Mouse (Mus musculus): ENCODE results near the gene Rpl36-ps4. TPM values are rescaled to one million over a fixed set of nuclear protein-coding genes. Genes with fewer than 3 reads are reported as not detected.

The Rpl36-ps4 gene
- total RNA-seq (2021), result not detected

DNA sequence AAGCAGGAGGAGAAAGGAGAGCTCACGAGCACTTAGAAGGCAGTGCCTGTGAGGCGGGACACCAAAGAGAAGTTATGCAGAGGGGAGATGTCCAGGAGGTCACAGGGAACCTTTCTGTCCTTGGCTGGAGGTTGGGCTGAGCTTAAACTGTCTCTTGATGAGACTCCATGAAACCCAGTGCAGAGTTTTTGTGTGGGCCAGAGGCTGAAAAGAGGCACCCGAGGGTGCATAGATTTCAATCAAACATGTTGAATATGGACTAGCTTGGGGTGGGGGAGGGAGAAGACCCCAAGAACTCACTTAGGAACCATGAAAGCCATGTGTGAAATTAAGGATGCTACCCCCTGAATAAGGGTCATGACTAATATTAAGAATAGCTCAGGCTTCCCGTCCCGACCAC lies at the start of gene Rpl36-ps4:
Gene Rpl36-ps4 (plus strand): TSS at position 301 of the 400 bp plus-strand sequence.
- no peak for DNase-seq

DNA sequence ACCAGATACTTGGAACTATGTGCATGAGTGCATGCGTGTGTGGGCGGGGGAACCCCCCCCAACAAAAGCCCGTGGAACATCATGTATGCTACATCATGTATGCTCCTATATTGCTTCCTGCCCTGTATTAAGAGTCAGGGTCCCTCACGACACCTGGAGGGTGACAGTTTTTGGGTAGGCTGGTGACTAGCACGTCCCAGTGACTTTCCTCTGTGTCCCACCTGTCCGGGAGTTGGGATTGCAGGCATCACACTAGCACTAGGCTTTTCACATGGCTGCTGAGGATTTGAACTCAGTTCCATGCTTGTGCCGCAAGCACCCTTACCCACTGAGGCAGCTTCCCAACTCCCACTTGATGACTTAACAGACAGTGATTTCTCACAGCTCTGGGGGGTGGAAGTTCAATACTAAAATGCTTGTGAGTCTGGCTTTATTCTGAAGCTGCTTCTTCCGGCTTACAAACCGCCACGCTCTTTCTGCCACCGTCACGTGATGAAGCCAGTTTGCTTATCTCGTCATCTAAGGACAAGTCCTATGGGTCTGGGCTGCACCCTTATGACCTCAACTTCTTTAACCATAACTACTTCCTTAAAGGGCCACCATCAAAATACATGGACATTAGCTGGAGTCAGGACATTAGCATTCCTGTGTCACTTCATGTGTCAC lies 49.2 kb upstream of the Rpl36-ps4 start:
- no peak for DNase-seq

DNA sequence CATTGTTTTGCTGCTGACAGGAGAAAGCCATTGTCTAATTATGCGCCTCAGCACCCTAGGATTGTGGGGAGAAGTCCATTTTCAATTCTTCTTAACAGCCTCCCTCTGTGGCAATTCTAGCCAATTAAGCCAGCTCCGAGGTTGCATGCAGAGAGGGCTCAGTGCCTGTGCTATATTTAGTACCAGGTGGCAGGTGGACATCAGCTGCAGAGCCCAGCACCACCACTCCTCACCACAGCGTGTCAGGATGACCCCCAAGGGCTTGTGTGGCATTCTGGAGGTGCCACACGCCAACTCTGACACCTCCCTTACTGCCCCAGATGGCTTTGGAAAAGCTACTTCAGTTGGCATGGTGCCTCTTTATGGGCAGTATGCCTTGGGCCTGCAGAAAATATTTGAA lies 48.5 kb upstream of the Rpl36-ps4 start:
- DNase-seq, result no peak

DNA sequence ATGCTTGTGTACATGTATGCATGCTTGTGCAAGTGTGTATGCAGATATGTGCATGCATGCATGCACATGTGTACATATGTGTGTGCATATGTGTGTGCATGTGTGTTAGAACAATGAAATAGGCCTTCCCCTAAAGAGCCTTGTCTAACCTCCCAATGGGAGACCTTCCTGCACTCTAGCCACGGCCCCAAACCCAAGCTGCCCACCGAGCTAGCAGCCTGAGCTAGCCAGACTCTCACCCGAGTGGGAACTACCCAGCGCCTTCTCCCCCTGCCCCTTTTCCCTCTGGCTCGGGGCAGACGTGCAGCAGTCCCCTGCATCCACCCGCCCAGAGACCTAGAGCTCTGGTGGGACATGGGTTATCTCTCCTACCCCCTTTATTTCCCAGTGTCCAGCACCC lies 47.3 kb upstream of the Rpl36-ps4 start:
- no peak for DNase-seq

DNA sequence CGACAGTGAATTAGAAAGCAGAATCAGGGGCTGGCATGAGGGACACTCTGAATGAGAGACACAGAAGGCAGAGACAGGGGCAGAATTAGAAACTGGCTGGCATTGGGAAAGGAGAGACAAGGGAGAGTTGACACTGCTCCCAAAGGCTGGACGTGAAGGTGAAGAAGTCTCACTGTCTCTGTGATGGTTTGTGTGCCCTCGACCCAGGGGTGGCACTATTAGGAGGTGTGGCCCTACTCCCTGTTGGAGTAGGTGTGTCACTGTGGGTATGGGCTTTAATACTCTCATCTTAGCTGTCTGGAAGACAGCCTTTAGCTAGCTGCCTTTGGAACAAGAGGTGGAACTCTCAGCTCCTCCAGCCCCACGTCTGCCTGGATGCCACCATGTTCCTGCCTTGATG lies 46.8 kb upstream of the Rpl36-ps4 start:
- DNase-seq, result no peak

DNA sequence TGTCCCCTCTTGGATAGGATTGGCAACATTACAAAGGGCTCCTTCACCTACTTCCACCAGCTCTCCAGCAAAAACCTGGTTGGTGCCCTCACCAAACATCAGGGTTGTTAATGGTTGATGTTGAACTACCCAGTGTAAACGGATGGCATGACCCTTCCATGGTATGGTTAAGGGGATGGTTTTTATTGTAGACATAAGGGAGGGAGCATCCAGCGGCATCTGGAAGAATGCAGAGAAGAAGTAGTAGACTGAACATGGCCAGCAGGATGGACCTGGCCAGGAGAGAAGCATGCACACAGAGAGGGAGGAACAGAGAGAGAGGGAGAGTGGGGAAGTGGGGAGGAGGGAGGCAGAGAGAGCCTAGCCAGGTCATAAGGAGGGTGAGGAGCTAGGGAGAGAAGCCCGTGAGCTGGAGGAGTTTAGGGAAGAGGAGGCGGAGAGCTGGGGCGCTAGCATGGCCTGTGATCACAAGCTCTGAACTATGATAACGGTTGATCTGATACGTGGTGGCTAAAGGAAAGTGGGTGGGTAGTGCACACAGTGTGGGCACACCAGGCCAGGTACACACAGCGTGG lies 45.3 kb upstream of the Rpl36-ps4 start:
- no peak for DNase-seq

DNA sequence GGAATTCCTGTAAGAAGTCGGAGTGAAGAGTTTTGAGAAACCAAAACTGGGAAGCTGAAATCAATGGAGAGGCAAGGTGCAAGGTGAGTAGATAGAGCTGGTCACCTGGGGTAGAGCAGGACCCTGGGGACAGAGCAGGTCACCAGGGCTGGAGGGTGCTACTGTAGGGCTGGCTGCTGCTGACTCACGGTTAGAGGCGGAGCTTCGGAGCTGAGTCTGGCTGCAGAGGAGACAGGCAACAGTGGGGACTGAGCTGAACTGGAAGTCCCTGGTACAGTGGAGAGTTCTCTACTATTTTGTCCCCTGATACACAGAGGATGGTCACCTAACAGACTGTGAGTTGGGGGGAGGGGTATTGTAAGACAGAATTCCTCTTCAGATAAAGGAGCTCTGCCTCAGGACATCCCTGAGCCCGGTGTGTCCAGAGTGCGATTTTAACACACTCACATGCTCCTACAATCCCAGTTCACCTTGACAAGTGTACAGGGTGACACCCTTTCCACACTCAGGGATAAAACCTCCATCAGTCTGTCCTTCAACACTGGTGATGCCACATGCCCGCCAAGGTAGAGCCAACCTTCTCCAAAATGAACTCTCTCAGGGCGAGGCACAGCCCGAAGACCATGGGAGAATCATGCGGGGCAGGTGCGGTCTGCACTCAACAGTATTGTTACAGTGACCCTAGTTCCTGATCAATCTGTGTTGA lies 44.3 kb upstream of the Rpl36-ps4 start:
- DNase-seq, result no peak

DNA sequence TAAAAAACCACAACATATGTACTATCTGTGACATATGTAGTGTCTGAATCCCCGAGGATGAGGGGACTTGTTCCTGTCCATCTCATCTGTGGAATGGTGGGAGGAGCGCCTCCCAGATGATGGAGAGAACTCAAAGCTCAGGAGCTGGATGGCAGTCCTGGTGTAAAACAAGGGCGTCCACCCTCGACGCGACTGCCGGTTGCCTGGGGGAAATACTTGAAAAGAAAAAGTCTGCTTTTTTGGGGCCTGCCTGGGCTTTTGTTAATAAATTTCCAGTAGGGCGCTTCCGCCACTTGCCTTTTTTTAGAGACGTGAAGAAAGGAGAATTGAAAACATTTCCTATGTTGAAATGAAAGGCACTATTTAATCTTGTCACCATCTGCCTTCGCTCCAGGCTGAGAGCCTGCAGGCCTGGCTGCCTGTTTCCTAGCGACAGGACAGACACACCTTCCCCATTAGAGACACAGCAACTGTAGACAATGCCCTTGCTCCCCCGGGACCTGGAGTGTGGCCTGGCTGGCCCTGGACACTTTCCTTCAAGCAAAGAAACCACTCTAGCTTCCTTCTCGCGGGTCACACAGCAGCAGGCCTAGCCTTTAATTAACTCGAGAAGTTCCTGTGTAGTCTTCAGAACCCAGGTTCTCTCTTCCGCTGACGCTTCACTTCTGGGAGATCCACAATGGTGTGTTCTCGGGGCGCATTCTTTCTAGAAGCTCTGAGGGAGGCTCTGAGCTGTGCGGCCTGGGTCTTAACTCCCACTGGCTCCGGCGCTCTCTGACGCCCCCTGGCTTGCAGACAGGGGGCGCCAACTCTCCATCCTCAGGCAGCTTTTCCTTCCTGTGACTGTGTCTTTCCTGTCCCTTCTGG lies 43.3 kb upstream of the Rpl36-ps4 start:
- DNase-seq, result peak; percentile 66

DNA sequence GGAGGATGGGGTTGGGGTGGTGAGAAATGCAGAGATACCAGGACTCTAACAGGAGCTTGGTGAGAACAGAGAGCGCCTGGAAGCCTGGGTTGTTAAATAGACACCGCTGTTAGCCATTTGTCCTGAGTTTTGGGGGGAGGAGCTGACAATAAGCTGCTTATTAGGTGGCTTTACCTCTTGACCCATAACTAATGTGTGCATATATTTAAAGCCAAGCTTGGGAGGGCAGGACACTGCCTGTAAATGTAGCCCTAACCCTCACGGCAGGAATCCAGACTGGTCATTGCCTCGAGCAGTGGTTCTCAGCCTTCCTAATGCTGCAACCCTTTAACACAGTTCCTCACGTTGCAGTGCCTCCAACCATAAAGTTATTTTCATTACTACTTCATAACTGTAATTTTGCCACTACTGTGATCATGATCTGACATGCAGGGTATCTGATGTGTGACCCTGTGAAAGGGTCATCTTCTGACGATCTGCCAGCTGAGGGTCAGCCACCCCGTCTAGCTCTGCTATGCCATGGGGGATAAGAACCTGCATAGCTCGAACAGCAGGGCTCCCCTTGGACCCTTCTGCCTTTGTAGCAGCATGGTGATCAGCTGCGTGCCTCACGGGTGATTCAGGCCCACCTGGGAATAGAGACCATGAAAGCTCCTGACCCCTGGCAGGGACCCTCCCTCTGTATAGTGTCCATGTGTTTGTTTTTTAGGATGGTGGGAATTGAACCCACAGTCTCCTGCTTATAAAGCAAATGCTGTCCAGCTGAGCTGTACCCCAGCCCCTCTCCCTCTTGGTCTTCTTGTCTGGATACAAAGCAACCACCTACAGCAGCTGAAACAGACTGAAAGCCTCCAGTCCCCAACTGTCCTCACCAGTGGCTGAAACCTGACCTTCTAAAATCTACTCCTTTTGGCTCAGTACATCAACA lies 42.0 kb upstream of the Rpl36-ps4 start:
- DNase-seq, result no peak

DNA sequence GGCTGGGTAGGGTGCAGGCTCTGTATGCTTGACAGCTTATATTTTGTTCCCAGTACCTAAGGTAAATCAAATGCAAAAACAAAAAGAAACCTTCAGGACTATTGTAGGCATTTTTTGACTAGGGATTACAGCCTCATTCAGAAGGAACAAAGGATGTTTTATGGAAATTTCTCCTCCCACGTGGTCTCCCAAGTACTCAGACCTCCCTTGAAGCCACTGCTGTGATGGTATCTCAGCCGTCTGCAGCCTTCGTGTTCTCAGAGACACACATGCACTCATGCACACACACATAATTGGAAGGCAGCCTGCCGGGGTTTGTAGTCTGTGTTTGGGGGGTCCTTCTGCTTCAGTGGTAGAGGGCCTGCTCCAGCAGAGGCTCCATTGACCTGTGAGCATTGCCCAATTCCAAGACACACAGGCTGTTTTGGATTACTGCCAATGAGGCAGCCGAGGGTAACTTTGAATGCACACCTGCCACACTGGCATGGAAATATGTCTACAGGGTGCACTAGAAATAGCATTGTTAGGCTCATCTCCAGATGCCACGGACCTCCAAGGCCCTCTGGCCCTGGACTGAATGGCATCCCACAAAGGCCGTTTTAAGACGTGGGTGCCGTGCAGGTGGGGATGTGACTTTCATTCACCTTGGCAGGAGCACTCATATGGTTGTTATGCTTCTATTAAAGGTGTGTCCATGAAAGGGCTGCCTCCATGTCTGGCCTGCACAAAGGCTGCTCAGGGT lies 41.1 kb upstream of the Rpl36-ps4 start:
- DNase-seq, result no peak

DNA sequence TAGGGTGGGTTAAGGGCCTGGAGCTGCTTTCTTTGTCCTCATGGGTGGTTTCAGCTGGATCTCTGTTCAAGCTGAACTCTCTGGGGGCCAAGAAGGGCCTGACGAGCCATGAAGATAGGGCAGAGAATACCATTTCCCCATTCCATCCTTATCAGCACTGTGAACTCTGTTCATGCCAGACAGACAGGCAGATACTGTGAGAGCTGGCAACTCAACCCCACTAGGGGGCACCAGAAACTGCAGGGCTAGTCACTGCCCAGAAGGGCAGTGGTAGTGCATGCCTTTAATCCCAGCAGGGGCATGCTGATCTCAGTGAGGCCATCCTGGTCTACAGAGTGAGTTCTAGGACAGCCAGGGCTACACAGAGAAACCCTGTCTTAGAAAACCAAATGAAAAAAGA lies 38.2 kb upstream of the Rpl36-ps4 start:
- peak; percentile 51 for DNase-seq

DNA sequence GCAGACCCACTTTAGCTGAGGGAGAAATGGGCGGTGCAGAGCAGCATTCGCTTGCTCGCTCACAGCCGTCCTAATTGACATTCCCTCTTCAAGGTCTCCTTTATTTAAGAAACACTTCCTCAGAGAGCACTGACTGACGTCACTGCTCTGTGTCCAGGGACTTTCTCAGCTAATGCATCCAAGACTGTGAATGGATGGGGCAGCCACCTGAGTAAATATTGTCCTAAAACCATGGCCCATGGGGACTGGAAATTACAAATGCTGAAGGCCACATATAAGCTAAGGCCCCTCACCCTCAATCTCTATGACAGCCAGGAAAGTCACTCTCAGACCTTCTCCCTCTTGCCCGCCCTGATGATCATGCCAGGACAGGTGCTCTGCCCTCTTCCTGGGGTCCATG lies 23.6 kb upstream of the Rpl36-ps4 start:
- no peak for DNase-seq

DNA sequence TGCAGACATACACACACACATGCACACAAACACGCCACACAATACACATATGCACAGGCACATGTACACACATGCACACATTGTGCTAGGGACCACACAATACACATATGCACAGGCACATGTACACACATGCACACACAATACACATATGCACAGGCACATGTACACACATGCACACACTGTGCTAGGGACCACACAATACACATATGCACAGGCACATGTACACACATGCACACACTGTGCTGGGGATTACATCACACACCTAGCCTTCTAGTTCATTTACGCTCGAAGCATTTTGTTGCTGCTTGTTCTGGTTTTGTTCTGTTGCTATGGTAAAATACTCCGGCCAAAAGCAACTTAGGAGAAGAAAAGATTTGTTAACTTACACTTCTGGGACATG lies 20.1 kb upstream of the Rpl36-ps4 start:
- no peak for DNase-seq

DNA sequence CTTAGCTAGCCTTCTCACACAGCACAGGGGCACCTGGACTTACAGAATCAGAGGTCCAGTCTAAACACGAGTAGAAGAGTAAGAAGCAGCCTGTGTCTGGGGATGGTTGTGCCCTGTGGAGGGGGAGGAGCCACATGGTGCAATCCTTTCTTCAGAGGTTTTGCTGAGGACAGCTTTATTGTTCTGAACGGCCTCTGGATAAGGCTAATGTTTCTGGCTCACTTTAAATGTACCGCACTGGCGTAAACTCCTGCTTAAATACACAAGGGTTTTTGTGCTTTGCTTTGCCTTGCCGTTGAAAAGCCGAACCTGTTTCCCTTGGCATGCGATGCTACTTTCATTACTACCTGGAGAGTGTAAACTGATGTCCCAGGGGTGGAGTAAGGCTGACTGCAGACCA lies 19.6 kb upstream of the Rpl36-ps4 start:
- no peak for DNase-seq

DNA sequence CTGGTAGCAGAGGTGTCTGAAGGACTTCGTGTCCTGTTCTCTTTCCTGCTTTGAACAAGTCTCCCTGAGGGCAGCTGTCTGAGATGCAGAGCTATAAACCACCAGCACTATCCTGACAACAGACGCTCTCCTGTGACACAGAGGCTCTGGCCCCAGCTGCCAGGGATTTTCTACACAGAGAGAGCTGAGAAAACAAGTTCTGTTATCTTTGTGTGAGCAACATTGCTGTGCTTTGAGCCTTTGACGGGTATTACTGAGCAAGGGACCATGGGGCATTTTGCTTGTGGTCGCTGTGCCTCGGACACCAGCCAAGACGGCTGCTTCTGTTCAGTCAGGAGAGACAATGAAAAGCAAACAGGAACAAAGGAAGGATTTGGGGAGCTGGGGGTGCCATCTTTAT lies 17.6 kb upstream of the Rpl36-ps4 start:
- DNase-seq, result no peak

DNA sequence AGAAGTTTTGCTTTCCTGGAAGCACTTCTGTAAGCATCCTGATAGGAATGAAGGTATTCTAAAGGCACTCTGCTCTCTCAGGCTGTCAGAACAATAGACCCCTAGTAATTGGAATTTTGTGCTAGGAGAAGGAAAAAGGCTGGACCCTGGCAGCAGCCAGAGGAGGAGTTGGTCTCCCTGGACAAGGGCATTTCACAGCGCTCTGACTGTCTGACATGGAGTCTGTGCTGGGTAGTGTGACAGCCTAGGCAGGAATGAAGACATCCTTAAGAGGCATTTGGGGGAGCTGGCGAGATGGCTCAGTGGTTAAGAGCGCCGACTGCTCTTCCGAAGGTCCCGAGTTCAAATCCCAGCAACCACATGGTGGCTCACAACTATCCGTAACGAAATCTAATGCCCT lies 17.1 kb upstream of the Rpl36-ps4 start:
- no peak for DNase-seq

DNA sequence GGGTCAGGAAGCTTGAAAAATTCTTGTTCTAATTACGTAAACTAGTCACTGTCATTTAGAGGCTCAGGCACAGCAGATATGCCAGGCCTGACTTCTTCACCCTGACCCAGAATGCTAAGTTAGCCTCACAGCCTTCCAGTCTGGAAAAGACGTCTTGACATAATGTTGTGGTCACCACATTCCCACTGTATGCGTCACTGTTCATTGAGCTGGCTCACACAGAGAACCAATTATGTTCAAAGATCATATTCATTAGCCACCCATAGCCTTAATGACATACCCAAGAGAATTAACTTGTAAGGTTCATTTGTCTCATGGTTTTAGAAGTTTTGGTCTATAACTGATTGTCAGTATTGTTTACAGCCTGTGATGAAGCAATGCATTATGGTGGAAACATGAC lies 5.4 kb upstream of the Rpl36-ps4 start:
- DNase-seq, result no peak

DNA sequence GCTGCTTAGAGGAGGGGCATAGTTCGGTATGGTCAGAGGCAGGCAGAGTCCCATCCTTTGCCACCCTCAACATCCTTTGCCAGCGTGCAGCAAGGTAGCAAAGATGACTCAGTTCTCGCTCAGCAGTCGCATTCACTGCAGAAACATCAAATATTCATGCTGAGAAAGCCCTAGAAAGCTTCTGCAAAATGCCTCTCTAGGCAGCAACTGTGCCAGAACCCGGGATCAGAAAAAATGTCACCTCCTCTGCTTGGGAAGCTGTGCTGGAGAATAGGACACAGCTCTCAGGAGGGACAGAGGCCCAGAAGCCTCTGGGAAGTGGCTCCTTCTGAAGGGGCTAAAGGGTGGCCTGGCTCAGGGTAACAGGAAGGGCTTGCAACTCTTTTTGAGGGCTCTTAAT lies 2.7 kb upstream of the Rpl36-ps4 start:
- DNase-seq, result no peak

DNA sequence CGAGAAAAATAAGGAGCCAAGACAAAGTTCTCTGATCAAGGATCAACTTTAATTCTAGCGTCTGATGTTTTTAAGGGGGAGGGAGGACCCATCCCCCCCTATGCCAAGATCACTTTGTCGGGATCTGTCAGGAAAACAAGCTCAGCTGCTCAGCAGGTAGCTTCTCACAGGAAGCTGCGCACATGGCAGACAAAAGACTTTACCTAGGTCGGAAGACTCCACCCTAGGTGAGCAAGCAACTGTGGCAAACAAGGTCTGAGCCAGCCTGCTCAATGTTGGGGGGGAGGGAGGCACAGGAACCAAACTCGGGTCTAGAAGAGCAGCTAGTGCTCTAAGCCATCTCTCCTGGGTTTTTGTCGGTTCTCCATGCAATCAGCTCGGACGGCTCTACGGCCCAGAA lies 13.5 kb downstream of the Rpl36-ps4 start:
- no peak for DNase-seq

DNA sequence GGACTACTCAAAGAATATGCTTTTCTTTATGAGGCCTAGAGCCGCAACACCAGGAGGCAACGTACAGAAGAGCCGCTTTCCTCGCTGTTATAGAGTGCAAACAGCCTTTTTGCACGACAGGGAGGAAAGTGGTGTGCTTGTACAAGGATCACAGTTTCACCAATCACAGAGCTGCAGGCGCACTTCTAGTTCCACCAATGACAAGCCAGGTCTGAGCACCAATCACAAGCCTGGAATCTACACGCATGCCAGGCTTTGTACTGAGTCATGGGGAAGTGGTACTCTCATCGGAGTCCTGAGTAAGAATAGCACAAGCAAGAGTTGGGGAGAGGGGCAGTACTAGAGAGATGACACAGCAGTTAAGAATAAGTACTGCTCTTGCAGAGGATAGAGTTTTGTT lies 14.0 kb downstream of the Rpl36-ps4 start:
- DNase-seq, result no peak

DNA sequence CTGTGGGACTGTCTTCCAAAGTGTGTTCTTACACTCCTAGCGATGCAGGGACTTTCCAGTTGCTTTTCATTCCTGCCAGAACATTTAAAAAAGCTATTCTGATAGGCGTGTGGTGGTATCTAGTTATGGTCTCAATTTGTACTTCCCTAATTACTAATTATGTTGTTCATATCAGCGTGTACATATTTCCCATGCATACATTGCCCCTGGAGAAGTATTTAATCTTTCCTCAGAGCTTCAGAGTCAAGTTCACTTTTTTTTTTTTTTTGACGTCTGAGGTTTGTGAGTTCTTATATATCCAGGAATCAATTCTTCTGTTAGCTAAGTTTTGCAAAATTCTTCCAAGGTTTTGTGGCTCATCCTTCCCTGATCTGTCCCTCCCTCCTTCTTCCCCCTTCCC lies 15.4 kb downstream of the Rpl36-ps4 start:
- DNase-seq, result no peak
